Mouse (Mus musculus): Measurements from ENCODE around the gene Usb1. TPM values are rescaled to one million over a fixed set of nuclear protein-coding genes. Genes with fewer than 3 reads are reported as not detected.

Gene Usb1
- polyA plus RNA-seq, 1 experiment from 2014 or later: 42.9 TPM

- TF ChIP-seq CTCF (IDR thresholded peaks at IDR 0.05; ENCODE audit: low read depth): no peak
- H3K4me3 ChIP-seq (replicated peaks; ENCODE audit: low read depth, low read length): peak overlapping the region; percentile 71
- DNase-seq (ENCODE audit: low spot score): peak; percentile 45
- peak overlapping the region; percentile 69 for H3K9ac ChIP-seq (ENCODE audit: low read depth, low read length)
- peak; percentile 33 for ATAC-seq (replicated peaks; ENCODE audit: low FRiP score, low read depth)
- no peaks in the 10 kb centered on the region for H3K27me3 ChIP-seq (ENCODE audit: insufficient read depth, low read length)
- no peaks in the 10 kb centered on the region for H3K9me3 ChIP-seq (replicated peaks; ENCODE audit: low read length)
- peak overlapping the region; percentile 98 for H3K4me2 ChIP-seq (ENCODE audit: low read length)
- H3K27ac ChIP-seq: peak overlapping the region; percentile 47
- peaks cover 29% of the 10 kb centered on the region; the same call in 1 of the 2 replicates for H3K4me1 ChIP-seq (replicated peaks; ENCODE audit: insufficient read depth, low read length)
- H3K36me3 ChIP-seq (ENCODE audit: insufficient read depth, low read length): no peaks in the 10 kb centered on the region
- WGBS: 3% methylated on average over 62 of the region's 62 CpGs
Observed at GRCm38 (mm10) chr8:95352871-95353866, 21.1 kb downstream of the Usb1 start.

GRCm38 (mm10) chr8:95354606-95355005, 22.5 kb downstream of the Usb1 start:
- no peak for TF ChIP-seq CTCF (IDR thresholded peaks at IDR 0.05; ENCODE audit: low read depth)
- no peaks in the 10 kb centered on the region for H3K9me3 ChIP-seq (replicated peaks; ENCODE audit: low read length)
- 88% methylated on average over 2 of the region's 2 CpGs for WGBS
- no peak overlapping the region for H3K27ac ChIP-seq
- no peak for DNase-seq (ENCODE audit: low spot score)
- peaks cover 25% of the 10 kb centered on the region; the same call in 1 of the 2 replicates for H3K4me1 ChIP-seq (replicated peaks; ENCODE audit: insufficient read depth, low read length)
- no peaks in the 10 kb centered on the region for H3K36me3 ChIP-seq (ENCODE audit: insufficient read depth, low read length)
- H3K4me2 ChIP-seq (ENCODE audit: low read length): no peak overlapping the region
- no peak overlapping the region for H3K9ac ChIP-seq (ENCODE audit: low read depth, low read length)
- no peak for ATAC-seq (replicated peaks; ENCODE audit: low FRiP score, low read depth)
- no peak overlapping the region for H3K4me3 ChIP-seq (replicated peaks; ENCODE audit: low read depth, low read length)
- H3K27me3 ChIP-seq (ENCODE audit: insufficient read depth, low read length): no peaks in the 10 kb centered on the region

DNA sequence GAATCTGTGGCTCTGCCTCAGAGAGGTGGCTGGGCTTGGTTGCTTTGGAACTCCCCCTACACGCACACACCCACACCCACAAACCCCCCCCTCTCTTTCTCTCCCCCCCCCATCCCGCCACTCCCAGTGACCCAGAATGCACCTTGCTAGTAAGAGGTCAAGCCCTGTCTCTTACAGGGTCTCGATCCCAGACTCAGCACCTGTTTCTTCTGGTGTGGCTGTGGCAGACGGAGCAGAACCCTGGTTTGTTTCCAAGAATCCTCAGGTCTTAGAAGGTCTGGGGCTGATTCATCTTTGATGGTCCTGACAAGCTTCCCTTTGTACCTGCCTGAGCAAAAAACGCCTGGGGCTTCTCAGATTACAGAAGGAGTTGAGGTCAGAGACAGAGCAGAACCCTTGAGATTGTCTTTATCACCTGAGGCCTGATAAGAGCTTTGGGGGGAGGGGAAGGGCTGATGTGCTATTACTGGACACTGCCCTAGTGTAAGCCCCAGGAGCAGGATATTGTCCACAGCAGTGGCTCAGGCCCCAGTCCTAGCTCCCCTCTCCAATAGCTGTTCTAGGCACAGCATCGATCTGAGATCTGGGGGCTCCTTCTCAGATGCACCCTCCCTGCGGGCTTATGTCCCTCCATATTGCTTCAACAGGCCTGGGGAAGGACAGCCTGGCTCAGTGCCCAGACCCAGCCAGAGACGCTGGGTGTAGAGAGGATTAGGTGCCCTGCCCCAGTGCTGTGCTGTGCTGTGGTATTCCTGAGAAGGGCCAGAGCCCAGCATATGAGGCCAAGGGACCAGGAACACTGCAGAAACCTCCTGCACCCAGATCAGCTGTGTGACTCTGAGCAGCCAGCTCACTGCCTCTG, 26.7 kb downstream of the Usb1 start:
- H3K4me1 ChIP-seq (replicated peaks; ENCODE audit: insufficient read depth, low read length): peaks cover 6% of the 10 kb centered on the region; the same call in 1 of the 2 replicates
- no peak overlapping the region for H3K4me3 ChIP-seq (replicated peaks; ENCODE audit: low read depth, low read length)
- no peak for ATAC-seq (replicated peaks; ENCODE audit: low FRiP score, low read depth)
- H3K4me2 ChIP-seq (ENCODE audit: low read length): no peak overlapping the region
- WGBS: 37% methylated on average over 8 of the region's 8 CpGs
- no peak overlapping the region for H3K27ac ChIP-seq
- H3K9me3 ChIP-seq (replicated peaks; ENCODE audit: low read length): no peaks in the 10 kb centered on the region
- H3K27me3 ChIP-seq (ENCODE audit: insufficient read depth, low read length): no peaks in the 10 kb centered on the region
- no peaks in the 10 kb centered on the region for H3K36me3 ChIP-seq (ENCODE audit: insufficient read depth, low read length)
- TF ChIP-seq CTCF (IDR thresholded peaks at IDR 0.05; ENCODE audit: low read depth): no peak
- no peak for DNase-seq (ENCODE audit: low spot score)
- no peak overlapping the region for H3K9ac ChIP-seq (ENCODE audit: low read depth, low read length)

GRCm38 (mm10) chr8:95360181-95361015, 28.3 kb downstream of the Usb1 start:
- Histone ChIP-seq H3K4me3 (replicated peaks; ENCODE audit: low read depth, low read length) (no peak overlapping the region), H3K4me2 (ENCODE audit: low read length) (no peak overlapping the region), H3K36me3 (ENCODE audit: insufficient read depth, low read length) (no peaks in the 10 kb centered on the region), H3K27me3 (ENCODE audit: insufficient read depth, low read length) (no peaks in the 10 kb centered on the region), H3K9ac (ENCODE audit: low read depth, low read length) (no peak overlapping the region), H3K27ac (no peak overlapping the region), H3K9me3 (replicated peaks; ENCODE audit: low read length) (no peaks in the 10 kb centered on the region), H3K4me1 (replicated peaks; ENCODE audit: insufficient read depth, low read length) (0 out of 2 replicates have a peak, but pooled peaks cover 4% of the 10 kb centered on the region)
- 53% methylated on average over 7 of the region's 7 CpGs for WGBS
- TF ChIP-seq CTCF (IDR thresholded peaks at IDR 0.05; ENCODE audit: low read depth): no peak
- DNase-seq (ENCODE audit: low spot score) (no peak), ATAC-seq (replicated peaks; ENCODE audit: low FRiP score, low read depth) (no peak)

DNA sequence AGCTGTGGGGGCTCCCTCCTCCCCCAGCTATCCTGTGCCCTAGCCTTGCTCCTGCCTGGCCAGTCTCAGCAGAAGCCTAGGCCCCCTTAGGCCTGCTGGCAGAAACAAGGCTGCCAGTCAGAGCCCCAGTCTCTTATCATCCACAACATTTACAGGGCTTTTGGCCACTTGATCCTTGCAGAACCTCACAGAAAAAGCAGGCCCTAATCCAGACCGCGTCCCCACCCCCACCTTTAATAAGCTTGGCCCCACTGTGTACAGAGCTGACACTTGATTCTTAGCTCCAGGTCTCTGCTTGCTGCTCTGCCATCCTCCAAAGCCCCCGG, 28.9 kb downstream of the Usb1 start:
- H3K36me3 ChIP-seq (ENCODE audit: insufficient read depth, low read length): no peaks in the 10 kb centered on the region
- no peaks in the 10 kb centered on the region for H3K9me3 ChIP-seq (replicated peaks; ENCODE audit: low read length)
- 69% methylated on average over 3 of the region's 3 CpGs for WGBS
- no peak for TF ChIP-seq CTCF (IDR thresholded peaks at IDR 0.05; ENCODE audit: low read depth)
- no peak overlapping the region for H3K9ac ChIP-seq (ENCODE audit: low read depth, low read length)
- H3K27me3 ChIP-seq (ENCODE audit: insufficient read depth, low read length): no peaks in the 10 kb centered on the region
- no peak overlapping the region for H3K4me2 ChIP-seq (ENCODE audit: low read length)
- no peak for DNase-seq (ENCODE audit: low spot score)
- no peak for ATAC-seq (replicated peaks; ENCODE audit: low FRiP score, low read depth)
- no peak overlapping the region for H3K4me3 ChIP-seq (replicated peaks; ENCODE audit: low read depth, low read length)
- H3K4me1 ChIP-seq (replicated peaks; ENCODE audit: insufficient read depth, low read length): 0 out of 2 replicates have a peak, but pooled peaks cover 4% of the 10 kb centered on the region
- H3K27ac ChIP-seq: no peak overlapping the region
